Mouse (Mus musculus) cortical plate, adult 2 months (tissue): ENCODE results near the gene Stambpl1.

ENCODE experiments used
- CTCF ChIP-seq: fragments of 200-500 bp; IDR thresholded peaks from 2 replicates; pipeline ENCODE4 v1.5.1; 2011; ENCODE audit warnings: mild to moderate bottlenecking, control low read depth, low read length; ENCODE audit not compliant: insufficient read depth; ENCODE audit errors: extremely low read depth
- POLR2A ChIP-seq: fragments of 200-500 bp; IDR thresholded peaks from 2 replicates; pipeline ENCODE4 v1.6.1; 2011; ENCODE audit warnings: mild to moderate bottlenecking, low read length, control low read depth; ENCODE audit not compliant: insufficient read depth; ENCODE audit errors: extremely low read depth

DNA sequence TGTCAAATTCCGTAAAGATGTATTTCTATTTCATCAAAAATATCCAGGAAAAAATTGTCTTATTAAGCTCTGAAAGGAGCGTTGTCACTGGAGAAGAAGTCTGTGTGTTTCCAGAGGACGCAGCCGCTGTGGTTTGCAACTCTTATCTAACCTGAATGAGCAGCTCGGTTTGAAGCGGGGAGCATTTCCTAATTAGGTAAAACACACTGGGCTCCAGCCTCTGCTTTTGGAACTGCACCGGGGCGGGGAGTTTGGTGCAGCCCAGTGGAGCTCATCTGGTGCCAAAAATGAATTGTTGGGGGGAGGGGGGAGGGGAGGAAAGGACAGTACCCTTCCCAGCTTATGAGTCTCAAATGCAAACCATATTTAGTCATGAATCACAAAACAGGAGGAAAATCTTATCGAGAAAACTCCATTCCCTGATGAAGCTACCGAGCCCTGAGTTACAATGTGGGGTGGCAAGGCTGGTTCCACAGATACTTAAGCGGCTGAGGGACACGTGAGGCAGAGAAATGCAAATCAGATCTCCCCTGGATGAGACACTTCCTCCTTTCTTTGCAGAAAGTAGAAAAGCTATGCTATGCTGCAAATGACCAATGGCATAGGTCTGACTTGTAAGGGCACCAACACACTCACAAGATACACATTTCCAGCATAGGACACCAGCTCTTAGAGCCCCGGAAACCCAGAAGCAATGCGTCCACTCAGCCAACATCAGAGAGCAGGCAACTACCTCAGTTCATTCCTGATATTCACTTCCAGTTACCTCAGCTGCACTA is 62.3 kb downstream of the Stambpl1 start:
- TF ChIP-seq CTCF = no peak
- TF ChIP-seq POLR2A = no peak
